Comparison of ENCODE assay signal across 19 mouse cellular contexts in the genomic region with DNA sequence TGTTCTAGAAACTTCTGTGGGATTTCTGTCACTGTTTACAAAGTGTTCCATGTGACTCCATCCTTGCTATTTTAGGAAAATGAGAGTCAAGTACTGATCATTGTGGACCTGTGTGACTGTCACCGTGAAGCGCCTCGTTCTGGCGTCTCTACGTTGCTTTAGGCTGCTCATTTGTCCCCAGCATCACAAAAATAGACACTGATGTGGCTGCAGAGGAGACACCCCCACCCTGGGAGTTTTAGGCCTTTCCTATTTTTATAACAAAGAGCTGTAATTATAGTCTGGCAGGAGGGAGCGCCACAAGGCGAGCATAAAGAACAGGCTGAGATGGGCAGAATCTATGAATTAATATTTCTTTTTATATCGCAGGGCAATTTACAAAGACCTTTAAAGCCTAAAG.
A peak's percentile ranks its signal among the peaks of the same experiment; 100 is the strongest.
DNase-seq lines count a peak whose midpoint lies in the region; ATAC-seq and TF ChIP-seq lines count a peak whose summit lies in the region.
"Had no signal": no experiment of that assay in that cellular context is flagged by ENCODE, and none has a peak within 500 bp of the region (broad histone marks: within the 10 kb centered on the region; RNA-seq: fewer than 3 reads in every experiment).

No protein-coding gene starts in this region.

- no peak for DNase-seq in frontal cortex, postnatal 10 days (ENCODE audit: low spot score in 2 of 2)
- DNase-seq in left cerebral cortex, adult 11 months (ENCODE audit: low spot score) = peak; percentile 55
- no peak for DNase-seq in left cerebral cortex, postnatal 4 days
- DNase-seq in left cerebral cortex, postnatal 25 days (ENCODE audit: low spot score in 2 of 2) = peak; percentile 34 to 85
- no peak for DNase-seq in hindbrain, postnatal 0 days (ENCODE audit: low spot score)
- DNase-seq: adrenal gland, adult 8-10 months; cerebellum, postnatal 10 days; embryo, embryonic 11 days; gastrocnemius, postnatal 10 days; midbrain, embryonic 14.5 days had no signal

- H3K9ac ChIP-seq in heart, embryonic 12.5 days = no peak overlapping the region
- no peak overlapping the region for H3K9ac ChIP-seq in hindbrain, postnatal 0 days (replicated peaks; ENCODE audit: low read length)
- H3K9ac ChIP-seq: liver, embryonic 12.5 days; lung, embryonic 15.5 days had no signal

- H3K4me2 ChIP-seq in heart, embryonic 12.5 days = no peak overlapping the region
- H3K4me2 ChIP-seq in hindbrain, postnatal 0 days (ENCODE audit: low read depth, low read length) = no peak overlapping the region
- H3K4me2 ChIP-seq: liver, embryonic 12.5 days; lung, embryonic 15.5 days had no signal

- intact Hi-C loops in left cerebral cortex, postnatal 4 days (cut with DNase I) = no loop called here
- intact Hi-C loops in left cerebral cortex, postnatal 25 days (cut with DNase I) = no loop called here

- H3K36me3 ChIP-seq in heart, embryonic 12.5 days = peaks cover 77% of the 10 kb centered on the region
- peaks cover 43% of the 10 kb centered on the region for H3K36me3 ChIP-seq in hindbrain, postnatal 0 days (ENCODE audit: insufficient read depth, low read length)
- H3K36me3 ChIP-seq: G1E; liver, embryonic 12.5 days had no signal

- H3K27ac ChIP-seq in heart, embryonic 12.5 days (ENCODE audit: poor library complexity, severe bottlenecking) = peak overlapping the region; percentile 91
- H3K27ac ChIP-seq in hindbrain, postnatal 0 days = no peak overlapping the region
- H3K27ac ChIP-seq: liver, embryonic 12.5 days; lung, embryonic 15.5 days had no signal

- ATAC-seq in frontal cortex, adult (ENCODE audit: low TSS enrichment) = peak; percentile 72
- ATAC-seq in heart, embryonic 12.5 days (ENCODE audit: insufficient number of reproducible peaks, low FRiP score) = no peak; the same call in 1 of the 2 replicates
- no peak for ATAC-seq in CD4-positive, CD25-positive, alpha-beta regulatory T cell, adult 4 months
- no peak for ATAC-seq in hindbrain, postnatal 0 days
- ATAC-seq: intestine, embryonic 16.5 days; liver, embryonic 12.5 days had no signal

- no peak overlapping the region for H3K4me3 ChIP-seq in heart, embryonic 12.5 days
- H3K4me3 ChIP-seq in hindbrain, postnatal 0 days (ENCODE audit: low read length) = no peak overlapping the region
- H3K4me3 ChIP-seq: erythroblast, embryonic 14.5 days; layer of hippocampus, adult 2 months; liver, embryonic 12.5 days; lung, embryonic 15.5 days had no signal

- peaks cover 26% of the 10 kb centered on the region for H3K4me1 ChIP-seq in heart, embryonic 12.5 days (replicated peaks)
- no peaks in the 10 kb centered on the region for H3K4me1 ChIP-seq in hindbrain, postnatal 0 days (ENCODE audit: insufficient read depth, low read length)
- H3K4me1 ChIP-seq: liver, embryonic 12.5 days; lung, embryonic 15.5 days had no signal

- H3K27me3 ChIP-seq in heart, embryonic 12.5 days (replicated peaks) = no peaks in the 10 kb centered on the region
- no peaks in the 10 kb centered on the region for H3K27me3 ChIP-seq in hindbrain, postnatal 0 days (ENCODE audit: insufficient read depth, low read length)
- H3K27me3 ChIP-seq: liver, embryonic 12.5 days; lung, embryonic 15.5 days had no signal

- WGBS in heart, embryonic 12.5 days = 54% methylated on average over 8 of the region's 8 CpGs
- 74% methylated on average over 8 of the region's 8 CpGs for WGBS in hindbrain, postnatal 0 days

- TF ChIP-seq CTCF in hindbrain, postnatal 0 days (IDR thresholded peaks at IDR 0.05; ENCODE audit: low read depth) = no peak

- no peaks in the 10 kb centered on the region for H3K9me3 ChIP-seq in heart, embryonic 12.5 days (replicated peaks)
- no peaks in the 10 kb centered on the region for H3K9me3 ChIP-seq in hindbrain, postnatal 0 days (ENCODE audit: low read length)
- H3K9me3 ChIP-seq: G1E; liver, embryonic 12.5 days; lung, embryonic 15.5 days had no signal

Comparison
In these comparisons a context has a peak if more than half of its experiments do, and no peak if none do; other contexts are left out.
1. DNase-seq: peak in left cerebral cortex, adult 11 months (single experiment) and left cerebral cortex, postnatal 25 days (2 of 2); none in frontal cortex, postnatal 10 days (0 of 2), left cerebral cortex, postnatal 4 days (single experiment) and hindbrain, postnatal 0 days (single experiment).